Mouse (Mus musculus) common myeloid progenitor, adult 5-6 weeks (primary cell): ENCODE data around the gene Ppp1r2. TPM values are rescaled to one million over a fixed set of nuclear protein-coding genes. Genes with fewer than 3 reads are reported as not detected.

ENCODE experiments used
- total RNA-seq: library from RNA; stranded (forward); fragments of 200-1000, 187-1606 nt; gene quantifications from 2 replicates; pipeline ENCODE4 v1.2.3, GENCODE M21; 2017

Gene Ppp1r2
- total RNA-seq, 1 experiment from 2014 or later: 42.0 TPM

Other genes starting within 250 kb of the Ppp1r2 start
- gene Xxylt1, start 193.8 kb downstream of the Ppp1r2 start, total RNA-seq: 10.3 and 11.6 TPM in 2 replicates
- gene Acap2, start 74.0 kb downstream of the Ppp1r2 start, total RNA-seq: 27.6 and 36.3 TPM in 2 replicates
- not detected in 2 replicates for gene Apod, start 39.5 kb upstream of the Ppp1r2 start, total RNA-seq
- 3.2 and 5.8 TPM in 2 replicates for gene Bdh1, start 147.0 kb upstream of the Ppp1r2 start, total RNA-seq